Mouse (Mus musculus) retina, adult 2 months (tissue): ENCODE measurements around the gene Tdp1.

Source experiments
- DNase-seq: peaks from one replicate; pipeline ENCODE4 v3.0.0-alpha.2; 2012; ENCODE audit warnings: low read depth, low spot score

Gene Tdp1

GRCm38 (mm10) chr12:99884269-99885261 lies at the start of gene Tdp1, which contains the start of gene Efcab11:
Gene Tdp1 (plus strand): TSS chr12:99884517.
Gene Efcab11 (minus strand): TSS chr12:99884439.
- peak; percentile 83 for DNase-seq

GRCm38 (mm10) chr12:99836404-99837131 lies 47.7 kb upstream of the Tdp1 start:
- no peak for DNase-seq

- DNase-seq, result no peak
Observed at GRCm38 (mm10) chr12:99837528-99837927, 46.8 kb upstream of the Tdp1 start.

- DNase-seq, result no peak
Observed at GRCm38 (mm10) chr12:99838109-99838508, 46.2 kb upstream of the Tdp1 start.

- no peak for DNase-seq
Observed at GRCm38 (mm10) chr12:99838703-99839102, 45.6 kb upstream of the Tdp1 start.

GRCm38 (mm10) chr12:99844951-99845350 lies 39.4 kb upstream of the Tdp1 start:
- no peak for DNase-seq

GRCm38 (mm10) chr12:99849996-99850395 lies 34.3 kb upstream of the Tdp1 start:
- no peak for DNase-seq

- DNase-seq, result no peak
Observed at GRCm38 (mm10) chr12:99853323-99854258, 30.7 kb upstream of the Tdp1 start.

GRCm38 (mm10) chr12:99856011-99856410 lies 28.3 kb upstream of the Tdp1 start:
- DNase-seq, result no peak

GRCm38 (mm10) chr12:99858664-99859063 lies 25.7 kb upstream of the Tdp1 start:
- no peak for DNase-seq

GRCm38 (mm10) chr12:99859391-99860100 lies 24.8 kb upstream of the Tdp1 start:
- no peak for DNase-seq

GRCm38 (mm10) chr12:99860981-99861380 lies 23.3 kb upstream of the Tdp1 start:
- no peak for DNase-seq

GRCm38 (mm10) chr12:99864613-99865012 lies 19.7 kb upstream of the Tdp1 start:
- no peak for DNase-seq

- DNase-seq, result no peak
Observed at GRCm38 (mm10) chr12:99868821-99869220, 15.5 kb upstream of the Tdp1 start.

GRCm38 (mm10) chr12:99873443-99873842 lies 10.9 kb upstream of the Tdp1 start:
- DNase-seq, result no peak

- no peak for DNase-seq
Observed at GRCm38 (mm10) chr12:99874609-99875008, 9.7 kb upstream of the Tdp1 start.

- DNase-seq, result peak; percentile 66
Observed at GRCm38 (mm10) chr12:99883000-99883712, 1.2 kb upstream of the Tdp1 start.

- DNase-seq, result no peak
Observed at GRCm38 (mm10) chr12:99883713-99884105, 608 bp upstream of the Tdp1 start.

GRCm38 (mm10) chr12:99885282-99885901 lies 1.1 kb downstream of the Tdp1 start:
- no peak for DNase-seq

GRCm38 (mm10) chr12:99897846-99898245 lies 13.5 kb downstream of the Tdp1 start:
- no peak for DNase-seq
